Mouse (Mus musculus) Patski (cell line): ENCODE measurements around the gene Slco2a1. TPM values are rescaled to one million over a fixed set of nuclear protein-coding genes. Genes with fewer than 3 reads are reported as not detected.
A peak's percentile ranks its signal among the peaks of the same experiment; 100 is the strongest.

Source experiments
- ATAC-seq: fragments of 100-300 bp; one replicate; pipeline ENCODE4 v1.8.0; 2021
- CTCF ChIA-PET: fragments of 350-600 bp; sonication (Branson Sonifier 250); formaldehyde crosslinking; loops from one replicate; lab custom pipeline; 2022; ENCODE audit warnings: inconsistent platforms; lab: Charles Lee
- POLR2A ChIA-PET: fragments of 350-600 bp; sonication (Branson Sonifier 250); formaldehyde crosslinking; loops from one replicate; lab custom pipeline; 2022; ENCODE audit warnings: antibody characterized with exemption, inconsistent platforms; lab: Charles Lee
- DNase-seq: peaks from one replicate; pipeline ENCODE4 v3.0.0-alpha.2; 2011; ENCODE audit warnings: low read depth, low spot score
- H3K27me3 ChIP-seq: fragments of 371-371 bp; one replicate; pipeline ENCODE4 v1.5.1; 2021
- CTCF ChIP-seq: fragments of 100-300 bp; IDR thresholded peaks from one replicate; pipeline ENCODE4 v1.5.1; 2021
- in situ Hi-C: fragments of 300-500 bp; cut with MboI; formaldehyde crosslinking; loops from 3 replicates; pipeline ENCODE4 v1.11.1; 2018; ENCODE audit warnings: low pct_unique_long_range_greater_than_20kb, mixed read lengths
- polyA plus RNA-seq: library from polyadenylated mRNA; unstranded; gene quantifications from one replicate; pipeline ENCODE4 v1.2.3, GENCODE M21; 2021

The Slco2a1 gene
- polyA plus RNA-seq, 1 experiment from 2014 or later = 14.9 TPM

GRCm38 (mm10) chr9:103112471-103113271 lies 124.2 kb downstream of the Slco2a1 start:
- ATAC-seq (peak; percentile 4), DNase-seq (no peak)
- POLR2A ChIA-PET = interaction anchor here (0.6 kb wide), 2 partner anchors 90 to 168 kb away, joined by 3 read pairs; partner anchors contain the start of gene Srprb
- no peak for TF ChIP-seq CTCF
- H3K27me3 ChIP-seq = no peaks in the 10 kb centered on the region
- in situ Hi-C loops = loop anchor here (10.0 kb wide), 1 partner anchor 192 kb away; the partner anchor contains the start of genes 1300017J02Rik and Topbp1
- CTCF ChIA-PET = interaction anchor here (1.0 kb wide), 1 partner anchor 211 kb away, joined by 3 read pairs; no protein-coding TSS in a partner anchor

GRCm38 (mm10) chr9:103113351-103113750 lies 124.8 kb downstream of the Slco2a1 start:
- CTCF ChIA-PET = interaction anchor here (1.0 kb wide), 1 partner anchor 212 kb away, joined by 3 read pairs; no protein-coding TSS in a partner anchor
- in situ Hi-C loops = loop anchor here (10.0 kb wide), 1 partner anchor 191 kb away; the partner anchor contains the start of genes 1300017J02Rik and Topbp1

GRCm38 (mm10) chr9:103114326-103114725 lies 125.8 kb downstream of the Slco2a1 start:
- TF ChIP-seq CTCF = no peak
- DNase-seq (no peak), ATAC-seq (no peak)
- POLR2A ChIA-PET = no interaction called here
- CTCF ChIA-PET = no interaction called here
- no peaks in the 10 kb centered on the region for H3K27me3 ChIP-seq
- in situ Hi-C loops = loop anchor here (10.0 kb wide), 1 partner anchor 190 kb away; the partner anchor contains the start of genes 1300017J02Rik and Topbp1

More at GRCm38 (mm10) chr9:103113351-103113750, 124.8 kb downstream of the Slco2a1 start:
- DNase-seq (no peak), ATAC-seq (no peak)
- H3K27me3 ChIP-seq = no peaks in the 10 kb centered on the region
- POLR2A ChIA-PET = no interaction called here
- TF ChIP-seq CTCF = no peak

- no peaks in the 10 kb centered on the region for H3K27me3 ChIP-seq
- in situ Hi-C loops = loop anchor here (10.0 kb wide), 1 partner anchor 190 kb away; the partner anchor contains the start of genes 1300017J02Rik and Topbp1
- ChIA-PET CTCF (no interaction called here), POLR2A (no interaction called here)
- no peak for TF ChIP-seq CTCF
- ATAC-seq = no peak
- no peak for DNase-seq
Observed at GRCm38 (mm10) chr9:103114901-103115300, 126.4 kb downstream of the Slco2a1 start.

- TF ChIP-seq CTCF = no peak
- CTCF ChIA-PET = no interaction called here
- POLR2A ChIA-PET = interaction anchor here (0.6 kb wide), 1 partner anchor 203 kb away, joined by 4 read pairs; no protein-coding TSS in a partner anchor
- in situ Hi-C loops = loop anchor here (10.0 kb wide), 1 partner anchor 188 kb away; the partner anchor contains the start of genes 1300017J02Rik and Topbp1
- DNase-seq (no peak), ATAC-seq (no peak)
- H3K27me3 ChIP-seq = no peaks in the 10 kb centered on the region
Observed at GRCm38 (mm10) chr9:103116941-103117340, 128.4 kb downstream of the Slco2a1 start.

- DNase-seq (no peak), ATAC-seq (no peak)
Observed at GRCm38 (mm10) chr9:103117495-103117894, 129.0 kb downstream of the Slco2a1 start.

GRCm38 (mm10) chr9:103117951-103118350 lies 129.4 kb downstream of the Slco2a1 start:
- in situ Hi-C loops = loop anchor here (10.0 kb wide), 1 partner anchor 187 kb away; the partner anchor contains the start of genes 1300017J02Rik and Topbp1
- TF ChIP-seq CTCF = no peak
- no peak for DNase-seq
- ChIA-PET CTCF (interaction anchor here (1.5 kb wide), 1 partner anchor 14 kb away, joined by 3 read pairs; no protein-coding TSS in a partner anchor), POLR2A (no interaction called here)
- no peak for ATAC-seq
- H3K27me3 ChIP-seq = no peaks in the 10 kb centered on the region

More at GRCm38 (mm10) chr9:103117495-103117894, 129.0 kb downstream of the Slco2a1 start:
- no peak for TF ChIP-seq CTCF
- in situ Hi-C loops = loop anchor here (10.0 kb wide), 1 partner anchor 187 kb away; the partner anchor contains the start of genes 1300017J02Rik and Topbp1
- ChIA-PET CTCF (no interaction called here), POLR2A (interaction anchor here (0.6 kb wide), 1 partner anchor 202 kb away, joined by 4 read pairs; no protein-coding TSS in a partner anchor)
- H3K27me3 ChIP-seq = no peaks in the 10 kb centered on the region

- ATAC-seq = no peak
- CTCF ChIA-PET = interaction anchor here (1.2 to 1.5 kb wide), 2 partner anchors 13 to 22 kb away, joined by 3 read pairs; no protein-coding TSS in a partner anchor
- H3K27me3 ChIP-seq = no peaks in the 10 kb centered on the region
- in situ Hi-C loops = loop anchor here (10.0 kb wide), 1 partner anchor 186 kb away; the partner anchor contains the start of genes 1300017J02Rik and Topbp1
- no peak for TF ChIP-seq CTCF
- no peak for DNase-seq
- POLR2A ChIA-PET = interaction anchor here (0.5 kb wide), 1 partner anchor 85 kb away, joined by 7 read pairs; no protein-coding TSS in a partner anchor
Observed at GRCm38 (mm10) chr9:103118651-103119275, 130.3 kb downstream of the Slco2a1 start.

- no peak for TF ChIP-seq CTCF
- ChIA-PET POLR2A (no interaction called here), CTCF (interaction anchor here (0.6 kb wide), 1 partner anchor 10 kb away, joined by 3 read pairs; no protein-coding TSS in a partner anchor)
- DNase-seq (no peak), ATAC-seq (no peak)
- in situ Hi-C loops = loop anchor here (10.0 kb wide), 1 partner anchor 185 kb away; the partner anchor contains the start of genes 1300017J02Rik and Topbp1
- H3K27me3 ChIP-seq = no peaks in the 10 kb centered on the region
Observed at GRCm38 (mm10) chr9:103119781-103120180, 131.3 kb downstream of the Slco2a1 start.
